Mouse (Mus musculus) layer of hippocampus, adult 8-10 months (tissue): ENCODE data around the gene Idh2. TPM values are rescaled to one million over a fixed set of nuclear protein-coding genes. Genes with fewer than 3 reads are reported as not detected.
"Not testable (repeated sequence)": the region's sequence is repeated elsewhere in the genome, so short reads cannot be mapped to it uniquely, and the experiment has no call there.

Experiments
- DNase-seq, 2 experiments: peaks; one replicate each; pipeline ENCODE4 v3.0.0; 2022; ENCODE audit warnings: low spot score in 2 of 2
- total RNA-seq, 4 experiments: library from RNA; stranded (reverse); gene quantifications; 2 replicates each; pipeline ENCODE4 v1.2.4; 2022

Idh2 gene
- total RNA-seq, 4 experiments from 2014 or later = 67.5 to 83.7 (median 75.9) TPM

- no peak for DNase-seq
These were observed 55.0 kb downstream of the Idh2 start for GRCm38 (mm10) chr7:80060012-80060778.

- DNase-seq = no peak
These were observed 55.9 kb downstream of the Idh2 start for GRCm38 (mm10) chr7:80059064-80059838.

DNA sequence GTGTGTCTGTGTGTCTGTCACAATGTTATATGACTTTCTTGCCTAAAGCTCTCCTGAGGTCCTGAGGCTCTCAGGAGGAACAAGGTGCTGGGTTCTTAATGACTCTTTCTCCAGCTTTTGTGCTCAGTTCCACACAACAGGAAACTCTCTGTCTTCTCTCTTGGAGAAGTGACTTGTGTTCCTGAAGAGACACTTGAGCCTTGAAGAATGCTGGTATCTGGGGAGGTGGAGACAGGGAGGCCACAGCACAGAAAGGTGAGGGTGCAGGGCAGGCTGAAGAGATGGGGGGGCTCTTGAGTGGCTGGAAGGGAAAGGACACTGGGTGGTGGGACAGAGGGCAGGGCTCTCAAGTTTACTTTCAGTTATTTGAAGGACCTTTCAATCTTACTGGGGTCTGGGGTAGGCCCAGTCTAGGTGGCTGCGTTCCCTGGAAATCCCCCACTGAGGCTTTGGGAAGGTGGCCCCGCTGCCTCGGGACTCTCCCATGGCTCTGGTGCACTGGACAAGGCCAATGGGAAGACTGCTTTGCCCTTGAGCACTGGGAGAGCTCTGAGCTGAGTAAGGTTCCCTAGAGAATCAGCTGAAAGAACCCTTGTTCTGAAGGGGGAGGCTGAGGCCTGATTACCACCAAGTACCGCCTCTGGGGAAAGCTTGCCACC lies 56.7 kb downstream of the Idh2 start:
- DNase-seq = no peak

DNA sequence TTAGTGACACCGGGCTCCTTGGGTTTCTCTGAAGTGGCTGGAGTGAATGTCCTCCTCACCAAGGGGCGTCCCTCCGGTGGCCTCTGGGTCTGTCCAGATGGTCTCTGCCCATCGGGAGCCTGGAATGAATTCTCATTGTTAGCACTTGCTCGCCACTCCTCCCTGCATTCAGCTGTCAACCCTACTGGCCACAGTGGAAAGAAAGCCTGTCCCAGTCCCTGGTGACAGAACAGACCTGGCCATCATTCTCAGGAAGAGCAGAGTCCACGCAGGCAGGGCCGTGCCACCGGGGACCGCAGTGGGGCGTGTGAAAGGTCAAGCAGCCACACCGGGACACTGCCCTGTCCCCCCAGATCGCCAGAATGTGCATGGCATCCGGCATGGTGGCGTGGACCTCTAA lies 57.4 kb downstream of the Idh2 start:
- no peak for DNase-seq

GRCm38 (mm10) chr7:80057002-80057691 lies 58.0 kb downstream of the Idh2 start:
- no peak for DNase-seq

DNA sequence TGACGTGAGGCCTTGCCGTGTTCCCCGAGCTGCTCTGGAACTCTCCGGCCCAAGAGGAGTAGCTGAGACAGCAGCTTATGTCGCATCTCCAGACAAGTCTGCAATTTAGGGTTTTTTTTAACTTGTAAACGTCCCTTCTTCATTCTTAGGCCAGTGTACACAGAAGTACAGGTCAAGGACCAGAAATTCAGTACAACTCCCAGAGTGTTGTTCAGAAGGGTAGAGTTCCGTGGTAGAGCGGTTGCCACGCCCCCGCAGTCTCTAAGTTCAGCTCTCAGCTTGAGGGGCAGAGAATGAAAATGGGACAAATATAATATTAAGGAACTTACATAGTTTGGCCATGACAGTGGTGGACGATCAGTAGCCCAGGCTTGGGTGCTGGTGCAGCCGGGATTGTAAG lies 59.4 kb downstream of the Idh2 start:
- DNase-seq = no peak

DNA sequence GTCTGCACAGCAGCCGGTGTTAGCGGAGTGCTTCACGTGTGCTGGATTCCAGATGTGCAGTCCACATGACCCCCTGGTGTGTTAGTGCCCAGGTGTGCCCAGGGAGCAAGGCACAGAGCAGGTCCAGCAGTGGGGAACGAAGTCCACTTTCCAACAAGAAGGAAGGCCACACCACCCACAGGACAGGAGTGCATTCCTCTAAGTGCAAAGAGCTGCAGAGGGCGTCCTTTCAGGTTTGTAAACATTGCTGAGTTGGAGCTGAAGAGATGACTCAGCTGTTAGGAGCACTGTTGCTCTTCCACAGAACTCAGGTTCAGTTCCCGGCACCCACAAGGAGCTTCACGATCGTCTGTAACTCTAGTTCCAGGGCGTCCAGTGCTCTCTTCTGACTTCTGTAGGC lies 62.0 kb downstream of the Idh2 start:
- DNase-seq = no peak

GRCm38 (mm10) chr7:80052261-80052660 lies 62.9 kb downstream of the Idh2 start:
- no peak for DNase-seq

GRCm38 (mm10) chr7:80051835-80052234 lies 63.4 kb downstream of the Idh2 start:
- no peak for DNase-seq

DNA sequence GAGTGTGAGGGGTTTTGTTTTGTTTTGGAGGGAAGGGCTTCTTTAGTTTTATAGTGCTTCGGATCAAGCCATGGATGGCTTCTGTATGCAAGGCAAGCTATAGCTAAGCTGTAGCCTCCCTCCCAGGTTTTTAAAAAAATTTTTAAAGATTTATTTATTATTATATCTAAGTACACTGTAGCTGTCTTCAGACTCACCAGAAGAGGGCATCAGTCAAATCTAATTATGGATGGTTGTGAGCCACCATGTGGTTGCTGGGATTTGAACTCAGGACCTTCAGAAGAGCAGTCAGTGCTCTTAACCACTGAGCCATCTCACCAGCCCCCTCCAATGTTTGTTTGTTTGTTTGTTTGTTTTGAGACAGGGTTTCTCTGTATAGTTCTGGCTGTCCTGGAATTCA lies 64.8 kb downstream of the Idh2 start:
- not testable (repeated sequence) for DNase-seq

GRCm38 (mm10) chr7:80049746-80050145 lies 65.4 kb downstream of the Idh2 start:
- no peak for DNase-seq

DNA sequence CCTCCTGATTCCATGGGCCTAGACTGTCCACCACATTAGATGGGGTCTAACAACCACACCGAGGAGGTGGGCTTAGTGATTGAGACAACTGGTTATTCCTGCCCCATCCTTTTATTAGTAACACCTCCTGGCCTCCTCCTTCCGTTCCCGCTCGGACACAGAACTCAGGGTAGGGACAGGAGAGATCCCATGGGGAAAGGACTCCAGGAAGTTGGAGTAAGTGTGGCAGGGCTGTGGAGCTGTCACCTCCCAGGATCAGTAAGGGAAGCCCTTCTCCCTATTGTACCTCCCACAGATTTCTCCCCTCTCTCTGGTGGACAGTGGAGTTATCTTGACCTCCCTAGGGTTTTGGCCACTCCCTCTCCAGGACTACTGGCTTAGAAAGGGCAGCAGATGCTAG lies 68.2 kb downstream of the Idh2 start:
- no peak for DNase-seq

Other genes with a start within 250 kb of the Idh2 start
- 10 to 100 TPM; 40.9 to 51.1 (median 46.7) TPM for gene Ap3s2, start 194.7 kb downstream of the Idh2 start, total RNA-seq
- gene Arpin, start 180.0 kb downstream of the Idh2 start, total RNA-seq = 10 to 100 TPM; 12.5 to 17.1 (median 15.3) TPM
- gene Zfp710, start 90.6 kb downstream of the Idh2 start, total RNA-seq = 10 to 100 TPM; 24.3 to 30.2 (median 26.0) TPM
- gene Sema4b, start 71.4 kb upstream of the Idh2 start, total RNA-seq = 10 to 100 TPM; 22.0 to 27.7 (median 25.9) TPM
- gene Cib1, start 117.4 kb upstream of the Idh2 start, total RNA-seq = 10 to 100 TPM; 20.3 to 31.5 (median 25.9) TPM
- 1 to 10 TPM; 6.2 to 7.5 (median 7.0) TPM for gene Gdpgp1, start 117.5 kb upstream of the Idh2 start, total RNA-seq
- gene Ttll13, start 131.0 kb upstream of the Idh2 start, total RNA-seq = 1 to 10 TPM; 1.3 to 2.1 (median 1.8) TPM
- gene Ngrn, start 145.8 kb upstream of the Idh2 start, total RNA-seq = 10 to 100 TPM; 37.2 to 43.3 (median 38.6) TPM
- gene Vps33b, start 154.3 kb upstream of the Idh2 start, total RNA-seq = 10 to 100 TPM; 19.8 to 27.7 (median 23.7) TPM
- 1 to 10 TPM in 3 of 4 experiments, under 1 TPM in 1; 0.51 to 1.9 (median 1.5) TPM for gene Prc1, start 179.1 kb upstream of the Idh2 start, total RNA-seq
- 10 to 100 TPM; 12.7 to 19.0 (median 14.2) TPM for gene Rccd1, start 209.1 kb upstream of the Idh2 start, total RNA-seq
- 10 to 100 TPM; 35.5 to 47.2 (median 40.6) TPM for gene Unc45a, start 225.6 kb upstream of the Idh2 start, total RNA-seq
- 10 to 100 TPM; 37.7 to 55.7 (median 49.0) TPM for gene Hddc3, start 227.7 kb upstream of the Idh2 start, total RNA-seq